In the genomic region with DNA sequence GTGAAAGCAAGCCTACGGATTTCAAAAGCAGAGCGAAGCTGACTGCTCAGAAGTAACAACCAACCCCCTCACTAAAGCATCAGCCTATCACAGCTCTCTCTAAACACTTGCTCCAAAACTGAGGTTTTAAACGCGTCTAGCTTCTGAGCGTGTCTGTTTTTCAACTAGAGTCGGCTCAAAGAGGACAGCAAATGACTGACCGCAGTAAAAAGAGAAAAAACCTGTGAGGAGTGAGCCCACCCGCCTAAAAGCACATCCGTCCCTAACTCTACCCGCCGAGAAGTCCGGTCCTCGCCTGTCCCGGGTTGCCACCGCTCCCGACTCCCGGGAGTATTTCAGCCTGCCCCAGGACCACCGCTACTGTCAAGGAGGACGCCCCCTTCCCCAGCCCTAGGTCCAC, we compare ENCODE assay signal across 8 mouse cellular contexts. TPM values are rescaled to one million over a fixed set of nuclear protein-coding genes. Genes with fewer than 3 reads are reported as not detected.
DNase-seq lines count a peak whose midpoint lies in the region; ATAC-seq and TF ChIP-seq lines count a peak whose summit lies in the region.

No protein-coding gene starts in this region.

- peak; percentile 64 for ATAC-seq in frontal cortex, adult (ENCODE audit: low TSS enrichment)
- ATAC-seq in megakaryocyte, adult 5-6 weeks (ENCODE audit: poor library complexity, severe bottlenecking), result no peak
- peak; percentile 49 for ATAC-seq in liver, embryonic 12.5 days
- ATAC-seq in stomach, postnatal 0 days (ENCODE audit: low FRiP score, low TSS enrichment), result no peak; the same call in 1 of the 2 replicates

- H3K27me3 ChIP-seq in megakaryocyte, embryonic 14.5 days (replicated peaks), result peaks cover 3% of the 10 kb centered on the region
- H3K27me3 ChIP-seq in forebrain, embryonic 10.5 days (ENCODE audit: poor library complexity, severe bottlenecking), result 0 out of 2 replicates have a peak, but pooled peaks cover 4% of the 10 kb centered on the region
- no peaks in the 10 kb centered on the region; the same call in 1 of the 2 replicates for H3K27me3 ChIP-seq in liver, embryonic 12.5 days (replicated peaks)
- H3K27me3 ChIP-seq in stomach, postnatal 0 days (ENCODE audit: control insufficient read depth, insufficient read depth, low read length), result no peaks in the 10 kb centered on the region

- H3K4me3 ChIP-seq in megakaryocyte, embryonic 14.5 days (replicated peaks), result peak overlapping the region; percentile 93
- peak overlapping the region; percentile 86 for H3K4me3 ChIP-seq in forebrain, embryonic 10.5 days
- H3K4me3 ChIP-seq in liver, embryonic 12.5 days, result peak overlapping the region; percentile 67
- peak overlapping the region; percentile 70 for H3K4me3 ChIP-seq in stomach, postnatal 0 days (ENCODE audit: low read depth, low read length)

- no peak for TF ChIP-seq EP300 in stomach, postnatal 0 days (optimal IDR thresholded peaks at IDR 0.05)

- peaks cover 8% of the 10 kb centered on the region for H3K36me3 ChIP-seq in megakaryocyte, embryonic 14.5 days (replicated peaks; ENCODE audit: low read length)
- peaks cover 4% of the 10 kb centered on the region; the same call in 1 of the 2 replicates for H3K36me3 ChIP-seq in forebrain, embryonic 10.5 days (replicated peaks)
- H3K36me3 ChIP-seq in liver, embryonic 12.5 days, result no peaks in the 10 kb centered on the region
- no peaks in the 10 kb centered on the region for H3K36me3 ChIP-seq in stomach, postnatal 0 days (ENCODE audit: control insufficient read depth, insufficient read depth, low read length)

- under 1% methylated on average over 19 of the region's 19 CpGs for WGBS in forebrain, embryonic 10.5 days
- 2% methylated on average over 19 of the region's 19 CpGs for WGBS in liver, embryonic 12.5 days (ENCODE audit: insufficient replicate concordance)
- WGBS in stomach, postnatal 0 days, result 0% methylated on average over 19 of the region's 19 CpGs

- H3K4me2 ChIP-seq in liver, embryonic 12.5 days, result peak overlapping the region; percentile 98
- peak overlapping the region; percentile 98 for H3K4me2 ChIP-seq in stomach, postnatal 0 days (replicated peaks; ENCODE audit: low read depth)

- DNase-seq in frontal cortex, postnatal 10 days (ENCODE audit: low spot score in 2 of 2), result no peak
- DNase-seq in forebrain, embryonic 10.5 days (ENCODE audit: extremely low spot score, low spot score), result no peak
- DNase-seq in stomach, postnatal 0 days (ENCODE audit: low spot score), result no peak
- no peak for DNase-seq in cerebellum, adult 11-12 months

- H3K27ac ChIP-seq in forebrain, embryonic 10.5 days, result peak overlapping the region; percentile 88
- no peak overlapping the region for H3K27ac ChIP-seq in liver, embryonic 12.5 days
- peak overlapping the region; percentile 75 for H3K27ac ChIP-seq in stomach, postnatal 0 days (replicated peaks)

- peaks cover 22% of the 10 kb centered on the region for H3K4me1 ChIP-seq in megakaryocyte, embryonic 14.5 days
- H3K4me1 ChIP-seq in forebrain, embryonic 10.5 days, result peaks cover 22% of the 10 kb centered on the region; the same call in 1 of the 2 replicates
- H3K4me1 ChIP-seq in liver, embryonic 12.5 days, result peaks cover 11% of the 10 kb centered on the region; the same call in 1 of the 2 replicates
- no peaks in the 10 kb centered on the region for H3K4me1 ChIP-seq in stomach, postnatal 0 days (replicated peaks; ENCODE audit: control insufficient read depth, insufficient read depth)

- H3K9ac ChIP-seq in liver, embryonic 12.5 days, result peak overlapping the region; percentile 74
- H3K9ac ChIP-seq in stomach, postnatal 0 days (ENCODE audit: low read length), result peak overlapping the region; percentile 72

- no peaks in the 10 kb centered on the region for H3K9me3 ChIP-seq in megakaryocyte, embryonic 14.5 days
- no peaks in the 10 kb centered on the region for H3K9me3 ChIP-seq in forebrain, embryonic 10.5 days
- H3K9me3 ChIP-seq in liver, embryonic 12.5 days (replicated peaks), result no peaks in the 10 kb centered on the region
- H3K9me3 ChIP-seq in stomach, postnatal 0 days (ENCODE audit: control insufficient read depth, low read length), result no peaks in the 10 kb centered on the region

- no peak for TF ChIP-seq CTCF in stomach, postnatal 0 days (IDR thresholded peaks at IDR 0.05; ENCODE audit: low read depth)

RNA-seq across cellular contexts. Expression of a gene that starts 0.6 kb away (rescaled TPM):
- polyA plus RNA-seq in megakaryocyte, embryonic 14.5 days (2012; ENCODE audit: insufficient read depth, low replicate concordance), result 1.2 and 3.2 TPM in 2 replicates
- total RNA-seq in megakaryocyte, adult 5-6 weeks (2015), result 0.22 and 1.1 TPM in 2 replicates
- 0.37 and 0.66 TPM in 2 replicates for total RNA-seq in megakaryocyte, adult 5-6 weeks (2017)
- 15.2 and 15.8 TPM in 2 replicates for polyA plus RNA-seq in forebrain, embryonic 10.5 days (2016; fragmentation: Nextera tagmentation; extraction: Ambion mirVana)
- polyA plus RNA-seq in liver, embryonic 12.5 days (2016; fragmentation: Nextera tagmentation; extraction: Ambion mirVana), result 2.3 and 2.8 TPM in 2 replicates
- 3.9 and 4.3 TPM in 2 replicates for polyA plus RNA-seq in stomach, postnatal 0 days (2015; fragmentation: Nextera tagmentation; extraction: Ambion mirVana)

RNA-seq across cellular contexts. Expression of a gene that starts 8.5 kb away (rescaled TPM):
- polyA plus RNA-seq in megakaryocyte, embryonic 14.5 days (2012; ENCODE audit: insufficient read depth, low replicate concordance), result not detected in 2 replicates
- total RNA-seq in megakaryocyte, adult 5-6 weeks (2015), result not detected in 2 replicates
- total RNA-seq in megakaryocyte, adult 5-6 weeks (2017), result not detected in 2 replicates
- polyA plus RNA-seq in forebrain, embryonic 10.5 days (2016; fragmentation: Nextera tagmentation; extraction: Ambion mirVana), result not detected in 2 replicates
- not detected in 2 replicates for polyA plus RNA-seq in liver, embryonic 12.5 days (2016; fragmentation: Nextera tagmentation; extraction: Ambion mirVana)
- polyA plus RNA-seq in stomach, postnatal 0 days (2015; fragmentation: Nextera tagmentation; extraction: Ambion mirVana), result not detected in 2 replicates

RNA-seq across cellular contexts. Expression of a gene that starts 47.2 kb away (rescaled TPM):
- polyA plus RNA-seq in megakaryocyte, embryonic 14.5 days (2012; ENCODE audit: insufficient read depth, low replicate concordance), result 52.4 and 71.7 TPM in 2 replicates
- not detected in 2 replicates for total RNA-seq in megakaryocyte, adult 5-6 weeks (2015)
- 0.16 TPM in 1 of 2 replicates, not detected in the other for total RNA-seq in megakaryocyte, adult 5-6 weeks (2017)
- 13.6 and 15.6 TPM in 2 replicates for polyA plus RNA-seq in forebrain, embryonic 10.5 days (2016; fragmentation: Nextera tagmentation; extraction: Ambion mirVana)
- polyA plus RNA-seq in liver, embryonic 12.5 days (2016; fragmentation: Nextera tagmentation; extraction: Ambion mirVana), result 2.3 and 2.7 TPM in 2 replicates
- polyA plus RNA-seq in stomach, postnatal 0 days (2015; fragmentation: Nextera tagmentation; extraction: Ambion mirVana), result 3.4 and 3.5 TPM in 2 replicates

Comparison
In these comparisons a context has a peak if more than half of its experiments do, and no peak if none do; other contexts are left out.
1. ATAC-seq: peak in frontal cortex, adult (single experiment) and liver, embryonic 12.5 days (single experiment); none in megakaryocyte, adult 5-6 weeks (single experiment) and stomach, postnatal 0 days (single experiment).
2. Peak in every context shown above with its lines, with median percentiles within 50 percentile points of each other: H3K4me3 ChIP-seq.